Mouse (Mus musculus) layer of hippocampus, adult 18-20 months (tissue): ENCODE measurements around the gene Cd38. TPM values are rescaled to one million over a fixed set of nuclear protein-coding genes. Genes with fewer than 3 reads are reported as not detected.

Experiments used
- DNase-seq, 2 experiments: peaks; one replicate each; pipeline ENCODE4 v3.0.0; 2022; ENCODE audit warnings: low spot score in 2 of 2
- total RNA-seq, 2 experiments: library from RNA; stranded (reverse); gene quantifications; 2 replicates each; pipeline ENCODE4 v1.2.3; 2021

The Cd38 gene
- total RNA-seq, 2 experiments from 2014 or later = 4.9 to 5.0 TPM

- DNase-seq = no peak
These were observed 59.4 kb downstream of the Cd38 start for GRCm38 (mm10) chr5:43927729-43928128.

- DNase-seq = no peak
These were observed 64.9 kb downstream of the Cd38 start for GRCm38 (mm10) chr5:43933269-43933668.

- DNase-seq = no peak
These were observed 79.1 kb downstream of the Cd38 start for GRCm38 (mm10) chr5:43947330-43947977.

- DNase-seq = no peak
These were observed 79.9 kb downstream of the Cd38 start for GRCm38 (mm10) chr5:43948111-43948743.

- DNase-seq = no peak
These were observed 80.5 kb downstream of the Cd38 start for GRCm38 (mm10) chr5:43948748-43949275.

DNA sequence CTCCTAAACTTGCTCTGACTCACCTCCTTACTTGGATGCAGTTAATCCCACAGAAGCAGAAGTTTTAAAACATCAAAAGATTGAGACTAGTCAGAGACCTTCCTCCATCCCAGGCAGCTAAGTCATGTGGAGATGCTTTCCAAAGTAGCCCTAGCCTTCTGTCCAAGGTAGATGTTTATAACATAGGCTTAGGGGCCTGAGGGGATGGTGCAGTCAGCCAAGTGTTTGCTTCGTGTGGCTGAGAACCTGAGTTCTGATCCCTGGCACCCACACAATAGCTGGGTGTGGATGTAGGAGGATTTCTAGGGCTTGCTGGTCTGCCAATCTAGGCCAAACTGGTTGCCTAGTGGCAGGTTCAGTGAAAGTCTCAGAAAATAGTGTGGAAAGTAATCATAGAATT, 84.9 kb downstream of the Cd38 start:
- no peak for DNase-seq

DNA sequence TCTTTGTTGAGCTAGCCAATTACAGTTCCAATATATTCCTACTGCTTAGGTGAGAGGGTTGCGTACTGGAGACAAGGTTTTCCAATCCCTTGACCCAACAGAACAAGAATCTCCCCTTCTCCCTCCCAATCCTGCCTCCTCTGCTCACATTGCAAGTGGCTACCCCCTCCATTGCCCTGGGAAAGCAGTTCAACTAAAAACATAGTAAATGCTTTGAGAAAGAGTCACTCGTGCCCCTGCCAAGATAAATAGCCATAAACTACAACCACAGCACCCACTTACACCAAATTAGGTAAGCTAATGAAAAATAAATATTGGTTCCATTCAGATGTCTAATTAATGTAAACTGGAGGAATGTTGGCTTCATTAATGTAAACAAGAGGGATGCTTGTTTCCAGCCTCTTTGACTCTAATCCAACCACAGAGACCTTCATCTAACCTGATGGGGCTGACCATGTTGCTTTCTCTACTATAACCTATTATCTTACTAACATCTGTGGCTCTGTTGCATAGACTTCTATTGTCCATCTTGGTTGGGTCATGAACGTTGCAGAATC, 91.6 kb downstream of the Cd38 start:
- DNase-seq = no peak

DNA sequence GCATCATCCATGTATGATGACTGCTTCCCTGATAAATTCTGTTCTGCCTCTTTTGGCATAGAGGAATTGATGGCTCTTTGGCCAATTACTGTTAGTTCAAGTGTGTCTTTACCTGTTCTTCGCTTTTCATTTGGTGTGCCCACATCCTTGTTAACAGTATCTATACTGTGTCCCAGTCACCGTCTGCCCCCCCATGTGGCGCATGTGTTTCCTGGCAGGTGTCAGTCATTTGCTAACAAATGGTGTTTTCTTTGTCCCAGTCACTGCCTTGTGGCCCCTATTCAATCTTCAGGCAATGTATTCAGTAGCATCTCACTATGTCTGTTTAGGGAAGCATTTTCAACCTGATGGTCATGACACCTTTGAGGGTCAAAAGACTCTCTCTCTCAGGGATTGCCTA, 92.7 kb downstream of the Cd38 start:
- DNase-seq = no peak

Other genes starting within 250 kb of the Cd38 start
- 10 to 100 TPM; 18.7 to 19.0 TPM for gene Cc2d2a, start 206.2 kb upstream of the Cd38 start, total RNA-seq
- gene Bst1, start 49.7 kb upstream of the Cd38 start, total RNA-seq = under 1 TPM in 1 of 2 experiments, not detected in 1; 0.25 TPM
- 10 to 100 TPM; 89.3 to 91.2 TPM for gene Fbxl5, start 46.9 kb upstream of the Cd38 start, total RNA-seq
- gene Gm7879, start 44.6 kb downstream of the Cd38 start, total RNA-seq = 10 to 100 TPM; 10.7 to 14.8 TPM
- under 1 TPM in 1 of 2 experiments, not detected in 1; 0.27 TPM for gene Fgfbp1, start 113.2 kb downstream of the Cd38 start, total RNA-seq
- 10 to 100 TPM; 13.1 to 13.3 TPM for gene Prom1, start 233.5 kb downstream of the Cd38 start, total RNA-seq